ENCODE assay signal across 7 mouse cellular contexts in genomic region chr10:106468956-106469721, GRCm38 (mm10). TPM values are rescaled to one million over a fixed set of nuclear protein-coding genes. Genes with fewer than 3 reads are reported as not detected.
DNase-seq lines count a peak whose midpoint lies in the region; ATAC-seq and TF ChIP-seq lines count a peak whose summit lies in the region.

No protein-coding gene starts in this region.

- peak overlapping the region; percentile 33; the same call in 1 of the 2 replicates for H3K9ac ChIP-seq in embryonic facial prominence, embryonic 12.5 days
- H3K9ac ChIP-seq in heart, embryonic 15.5 days = no peak overlapping the region
- H3K9ac ChIP-seq in limb, embryonic 14.5 days (ENCODE audit: low read depth, low read length, severe bottlenecking) = peak overlapping the region; percentile 28; the same call in 1 of the 2 replicates

- no peaks in the 10 kb centered on the region; the same call in 1 of the 2 replicates for H3K4me1 ChIP-seq in cerebellum, adult 2 months (ENCODE audit: control insufficient read depth, insufficient read depth, low read length)
- no peaks in the 10 kb centered on the region for H3K4me1 ChIP-seq in embryonic facial prominence, embryonic 12.5 days
- H3K4me1 ChIP-seq in heart, embryonic 15.5 days (replicated peaks) = peaks cover 9% of the 10 kb centered on the region
- H3K4me1 ChIP-seq in limb, embryonic 14.5 days (ENCODE audit: control insufficient read depth, insufficient read depth, low read length) = 0 out of 2 replicates have a peak, but pooled peaks cover 3% of the 10 kb centered on the region

- H3K4me2 ChIP-seq in embryonic facial prominence, embryonic 12.5 days (replicated peaks) = peak overlapping the region; percentile 82
- peak overlapping the region; percentile 86 for H3K4me2 ChIP-seq in heart, embryonic 15.5 days
- peak overlapping the region; percentile 80 for H3K4me2 ChIP-seq in limb, embryonic 14.5 days (replicated peaks; ENCODE audit: low read depth, low read length, severe bottlenecking)

- no peaks in the 10 kb centered on the region for H3K36me3 ChIP-seq in embryonic facial prominence, embryonic 12.5 days
- no peaks in the 10 kb centered on the region for H3K36me3 ChIP-seq in heart, embryonic 15.5 days
- H3K36me3 ChIP-seq in limb, embryonic 14.5 days (ENCODE audit: control insufficient read depth, insufficient read depth, low read length) = no peaks in the 10 kb centered on the region

- H3K27me3 ChIP-seq in cerebellum, adult 2 months (ENCODE audit: control insufficient read depth, insufficient read depth, low read length) = no peaks in the 10 kb centered on the region
- H3K27me3 ChIP-seq in embryonic facial prominence, embryonic 12.5 days = peaks cover 20% of the 10 kb centered on the region
- H3K27me3 ChIP-seq in heart, embryonic 15.5 days = peaks cover 26% of the 10 kb centered on the region
- H3K27me3 ChIP-seq in limb, embryonic 14.5 days (ENCODE audit: control insufficient read depth, insufficient read depth, low read length) = peaks cover 15% of the 10 kb centered on the region; the same call in 1 of the 2 replicates

- peak; percentile 86 to 92 for DNase-seq in cerebellum, adult 2 months
- DNase-seq in kidney, postnatal 10 days = peak; percentile 16
- peak; percentile 3 for DNase-seq in limb, embryonic 14.5 days (ENCODE audit: low spot score)
- DNase-seq in right cerebral cortex, adult 18-20 months = peak; percentile 89
- DNase-seq in urinary bladder, adult 2 months (ENCODE audit: low spot score) = no peak

- no peak for TF ChIP-seq CTCF in cerebellum, adult 2 months (IDR thresholded peaks at IDR 0.05; ENCODE audit: borderline replicate concordance, insufficient read depth, low read depth, low read length)

- H3K9me3 ChIP-seq in embryonic facial prominence, embryonic 12.5 days = no peaks in the 10 kb centered on the region
- H3K9me3 ChIP-seq in heart, embryonic 15.5 days (replicated peaks) = no peaks in the 10 kb centered on the region
- H3K9me3 ChIP-seq in limb, embryonic 14.5 days (ENCODE audit: control insufficient read depth, low read length) = no peaks in the 10 kb centered on the region

- peak overlapping the region; percentile 95 for H3K4me3 ChIP-seq in cerebellum, adult 2 months (replicated peaks; ENCODE audit: insufficient read depth, low read depth, low read length)
- peak overlapping the region; percentile 46 for H3K4me3 ChIP-seq in embryonic facial prominence, embryonic 12.5 days
- peak overlapping the region; percentile 52 for H3K4me3 ChIP-seq in heart, embryonic 15.5 days
- H3K4me3 ChIP-seq in limb, embryonic 14.5 days (replicated peaks; ENCODE audit: low read length) = peak overlapping the region; percentile 43

- under 1% methylated on average over 19 of the region's 19 CpGs for WGBS in cerebellum, adult 2 months
- WGBS in embryonic facial prominence, embryonic 12.5 days = 1% methylated on average over 19 of the region's 19 CpGs
- 4% methylated on average over 19 of the region's 19 CpGs for WGBS in heart, embryonic 15.5 days
- WGBS in limb, embryonic 14.5 days = 4% methylated on average over 19 of the region's 19 CpGs

- peak; percentile 78; the same call in 1 of the 2 replicates for TF ChIP-seq POLR2A in cerebellum, adult 2 months (IDR thresholded peaks at IDR 0.05; ENCODE audit: borderline replicate concordance, insufficient read depth, low read length)
- TF ChIP-seq POLR2A in limb, embryonic 14.5 days (IDR thresholded peaks at IDR 0.05; ENCODE audit: borderline replicate concordance, extremely low read depth, insufficient read depth, insufficient read length) = no peak

- ATAC-seq in embryonic facial prominence, embryonic 12.5 days (ENCODE audit: insufficient number of reproducible peaks, insufficient read depth, low FRiP score, low TSS enrichment) = peak; percentile 47; the same call in 1 of the 2 replicates
- no peak for ATAC-seq in heart, embryonic 15.5 days (replicated peaks; ENCODE audit: insufficient number of reproducible peaks, insufficient read depth, low FRiP score, low read depth)
- no peak for ATAC-seq in limb, embryonic 14.5 days (ENCODE audit: low FRiP score, low read depth)

- peak overlapping the region; percentile 91 for H3K27ac ChIP-seq in cerebellum, adult 2 months (ENCODE audit: insufficient read depth, low read length)
- H3K27ac ChIP-seq in embryonic facial prominence, embryonic 12.5 days = no peak overlapping the region
- H3K27ac ChIP-seq in heart, embryonic 15.5 days = no peak overlapping the region
- no peak overlapping the region for H3K27ac ChIP-seq in limb, embryonic 14.5 days (replicated peaks; ENCODE audit: low read depth, low read length)

RNA-seq across cellular contexts. Expression of gene Ppfia2, which starts 1.0 kb away (rescaled TPM):
- polyA plus RNA-seq in cerebellum, adult 2 months (2012; rRNA removed) = 24.3 and 25.8 TPM in 2 replicates
- polyA plus RNA-seq in embryonic facial prominence, embryonic 12.5 days (2016; fragmentation: Nextera tagmentation; extraction: Ambion mirVana) = 2.6 and 2.7 TPM in 2 replicates
- polyA plus RNA-seq in heart, embryonic 15.5 days (2015; fragmentation: Nextera tagmentation; extraction: Ambion mirVana) = 0.35 and 0.57 TPM in 2 replicates
- polyA plus RNA-seq in limb, embryonic 14.5 days (2012; rRNA removed) = 0.64 and 0.81 TPM in 2 replicates
- 0.66 and 0.70 TPM in 2 replicates for polyA plus RNA-seq in limb, embryonic 14.5 days (2014; fragmentation: Nextera tagmentation; extraction: Ambion mirVana)
- 0.14 and 0.27 TPM in 2 replicates for polyA plus RNA-seq in urinary bladder, adult 2 months (2012; rRNA removed)

Comparison
In these comparisons a context has a peak if more than half of its experiments do, and no peak if none do; other contexts are left out.
1. H3K4me3 ChIP-seq: peak in every context shown above with its lines; median percentile 95 in cerebellum, adult 2 months; 52 in heart, embryonic 15.5 days; 46 in embryonic facial prominence, embryonic 12.5 days; 43 in limb, embryonic 14.5 days.